Mouse (Mus musculus) heart, embryonic 16.5 days (tissue): ENCODE measurements around the gene Insyn1. TPM values are rescaled to one million over a fixed set of nuclear protein-coding genes. Genes with fewer than 3 reads are reported as not detected.

Source experiments
- ATAC-seq: fragments of 200-750 bp; cut with Nextera tagmentation; replicated peaks from 2 replicates; pipeline ENCODE4 v1.8.0; 2017; ENCODE audit warnings: moderate number of reproducible peaks; ENCODE audit not compliant: insufficient read depth, low FRiP score; ENCODE audit errors: extremely low read depth
- H3K27ac ChIP-seq: fragments of 300-500 bp; sonication (generic); 2 replicates; pipeline ENCODE4 v1.5.1; 2014; ENCODE audit warnings: mild to moderate bottlenecking, low read length, control low read depth, moderate library complexity
- H3K27me3 ChIP-seq: fragments of 300-500 bp; sonication (generic); 2 replicates; pipeline ENCODE4 v1.6.1; 2014; ENCODE audit warnings: low read length, mixed read lengths; ENCODE audit not compliant: control insufficient read depth, insufficient read depth
- H3K36me3 ChIP-seq: fragments of 300-500 bp; sonication (generic); 2 replicates; pipeline ENCODE4 v1.6.1; 2014; ENCODE audit not compliant: control insufficient read depth, insufficient read depth
- H3K4me1 ChIP-seq: fragments of 300-500 bp; sonication (generic); 2 replicates; pipeline ENCODE4 v1.6.1; 2014; ENCODE audit warnings: low read length, mixed read lengths; ENCODE audit not compliant: control insufficient read depth, insufficient read depth
- H3K4me2 ChIP-seq: fragments of 300-500 bp; sonication (generic); 2 replicates; pipeline ENCODE4 v1.6.1; 2014; ENCODE audit warnings: low read depth, mild to moderate bottlenecking, control low read depth, low read length
- H3K4me3 ChIP-seq: fragments of 300-500 bp; sonication (generic); 2 replicates; pipeline ENCODE4 v1.5.1; 2014; ENCODE audit warnings: mild to moderate bottlenecking, control low read depth, low read length
- H3K9ac ChIP-seq: fragments of 300-500 bp; sonication (generic); 2 replicates; pipeline ENCODE4 v1.6.1; 2014; ENCODE audit warnings: low read length, control low read depth
- H3K9me3 ChIP-seq: fragments of 300-500 bp; sonication (generic); replicated peaks from 2 replicates; pipeline ENCODE4 v1.6.1; 2016; ENCODE audit warnings: low read length; ENCODE audit not compliant: control insufficient read depth
- WGBS: fragments of 180-500 bp; shearing (Covaris S2); extraction: QIAGEN DNeasy Blood & Tissue Kit; methylation state at CpG from one replicate; pipeline ENCODE4 v1.1.7; 2014; 5-methylcytosine and 5-hydroxymethylcytosine counted together
- polyA plus RNA-seq: library from polyadenylated mRNA; unstranded; fragments of >200 nt; fragmentation: Nextera tagmentation; extraction: Ambion mirVana; gene quantifications from 2 replicates; pipeline ENCODE4 v1.2.1, GENCODE M21; 2015

The Insyn1 gene
- polyA plus RNA-seq, 1 experiment from 2014 or later = 0.54 TPM

DNA sequence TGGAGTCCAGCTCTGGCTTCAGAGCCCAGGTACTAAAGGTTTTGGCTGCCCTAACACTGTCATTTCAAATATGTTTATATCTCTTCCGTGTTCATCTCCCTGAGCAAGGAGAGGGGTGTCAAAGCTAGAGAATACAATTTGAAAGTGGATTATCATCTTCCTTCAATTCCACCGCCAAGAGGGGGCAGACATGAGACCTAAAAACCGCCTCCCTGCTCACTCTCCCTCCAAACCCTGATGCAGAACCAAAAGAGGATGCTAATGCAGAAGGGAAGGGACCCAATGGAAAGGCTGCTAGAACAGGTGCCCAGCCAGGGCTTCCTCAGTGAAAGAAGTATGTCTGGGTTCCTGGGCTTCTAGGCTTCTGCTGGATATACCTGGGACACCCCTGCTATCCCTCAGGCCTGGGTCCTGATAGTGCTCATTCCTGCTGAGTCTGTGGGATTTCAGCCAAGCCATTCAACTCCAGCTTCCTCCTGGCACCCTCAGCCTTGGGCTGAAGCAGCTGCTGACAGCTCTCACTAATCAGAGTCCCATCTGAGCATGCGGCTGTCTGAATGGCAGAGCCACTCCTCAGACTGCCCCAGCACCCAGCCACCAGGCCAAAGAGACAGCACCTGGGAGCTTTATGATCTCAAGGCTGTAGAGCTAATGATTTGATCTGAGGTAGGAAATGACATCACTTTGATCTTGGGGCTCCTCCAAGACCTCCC, 8.2 kb downstream of the Insyn1 start:
- no peaks in the 10 kb centered on the region for H3K4me1 ChIP-seq
- no peaks in the 10 kb centered on the region for H3K36me3 ChIP-seq
- 20% methylated on average over 4 of the region's 4 CpGs for WGBS
- H3K27me3 ChIP-seq = peaks cover 4% of the 10 kb centered on the region; the same call in 1 of the 2 replicates
- H3K4me2 ChIP-seq = no peak overlapping the region
- no peak overlapping the region for H3K27ac ChIP-seq
- no peak overlapping the region for H3K9ac ChIP-seq
- H3K9me3 ChIP-seq = no peaks in the 10 kb centered on the region
- H3K4me3 ChIP-seq = no peak overlapping the region
- ATAC-seq = no peak; the same call in 1 of the 2 replicates

DNA sequence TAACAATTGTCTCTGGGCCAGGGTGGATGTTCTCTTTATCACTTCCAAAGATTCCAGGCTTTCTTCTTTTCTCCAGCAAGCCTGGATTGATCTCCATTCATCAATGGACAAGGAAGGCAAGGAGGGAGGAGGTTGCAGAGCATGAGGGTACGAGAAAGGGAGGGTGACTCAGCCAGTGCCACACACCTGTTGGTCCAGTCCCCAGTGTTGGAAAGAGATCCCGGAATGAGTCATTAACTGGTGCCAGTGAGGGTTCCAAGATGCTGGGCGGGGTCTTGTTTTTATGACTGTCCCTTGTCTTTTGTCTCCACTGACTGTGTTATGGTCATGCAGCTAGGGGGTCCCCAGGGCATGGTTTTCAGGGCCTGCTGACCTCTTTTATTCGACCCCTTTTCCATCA, 9.5 kb downstream of the Insyn1 start:
- Histone ChIP-seq H3K27me3 (0 out of 2 replicates have a peak, but pooled peaks cover 3% of the 10 kb centered on the region), H3K36me3 (no peaks in the 10 kb centered on the region), H3K4me2 (no peak overlapping the region), H3K9ac (no peak overlapping the region), H3K4me3 (no peak overlapping the region), H3K4me1 (no peaks in the 10 kb centered on the region), H3K9me3 (no peaks in the 10 kb centered on the region), H3K27ac (no peak overlapping the region)
- ATAC-seq = no peak
- 73% methylated on average over 4 of the region's 4 CpGs for WGBS

DNA sequence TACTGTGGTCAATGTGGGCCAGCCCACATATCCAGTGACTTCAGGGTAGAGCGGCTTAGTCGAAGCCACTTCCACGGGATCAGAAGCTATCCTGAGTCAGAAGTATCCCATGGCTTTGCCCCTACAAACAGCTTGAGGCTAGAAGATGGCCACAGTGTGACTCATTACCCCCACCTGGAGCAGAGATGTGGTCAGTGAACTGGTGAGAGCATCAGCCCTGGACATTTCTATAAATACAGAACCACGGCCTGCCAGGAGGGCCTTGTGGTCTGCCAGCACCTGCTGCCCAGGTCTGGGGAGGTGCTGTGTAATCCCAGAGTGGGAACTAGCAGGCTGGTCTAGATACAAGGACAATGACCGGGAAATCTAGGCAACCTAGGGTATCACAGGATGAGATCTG, 12.5 kb downstream of the Insyn1 start:
- Histone ChIP-seq H3K36me3 (no peaks in the 10 kb centered on the region), H3K27ac (no peak overlapping the region), H3K9me3 (no peaks in the 10 kb centered on the region), H3K9ac (no peak overlapping the region), H3K27me3 (no peaks in the 10 kb centered on the region), H3K4me3 (no peak overlapping the region), H3K4me1 (no peaks in the 10 kb centered on the region), H3K4me2 (no peak overlapping the region)
- ATAC-seq = no peak
- WGBS = 77% methylated on average over 5 of the region's 5 CpGs

DNA sequence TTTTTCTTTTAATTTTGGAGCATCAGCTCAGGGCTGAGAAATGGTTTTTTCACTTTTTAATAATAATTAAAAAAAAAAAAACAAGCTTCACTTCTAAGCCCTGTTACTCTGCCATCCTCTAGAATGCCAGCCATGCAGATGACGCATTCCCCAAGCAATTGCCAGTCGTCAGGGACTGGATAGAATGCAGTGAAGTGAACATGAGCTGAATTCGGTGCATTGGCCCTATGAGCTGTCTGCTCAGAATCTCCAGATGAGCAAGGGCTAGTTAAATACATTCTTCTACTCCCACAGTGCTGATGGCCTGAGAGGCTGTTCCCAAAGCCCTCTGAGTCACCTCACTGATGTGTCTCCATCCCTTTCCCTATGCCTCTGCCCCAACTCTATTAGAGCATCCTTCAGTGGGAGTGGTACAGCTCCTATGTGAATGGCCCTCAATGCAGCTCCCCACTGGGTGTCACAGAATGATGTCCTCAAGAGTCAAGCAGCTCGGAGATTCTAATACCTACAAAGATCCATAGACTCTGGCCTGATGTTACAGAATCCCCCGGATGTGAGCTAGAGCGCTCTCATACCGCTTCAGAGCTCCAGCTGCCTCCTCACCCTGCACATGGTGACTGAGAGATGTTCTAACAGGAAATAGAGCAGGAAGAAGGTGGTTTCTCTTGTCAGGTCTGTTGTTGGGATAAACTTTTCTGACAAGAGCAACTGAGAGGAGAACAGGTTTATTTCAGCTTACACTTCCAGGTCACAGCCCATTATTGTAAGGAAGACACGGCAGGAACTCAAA, 19.0 kb downstream of the Insyn1 start:
- Histone ChIP-seq H3K4me1 (no peaks in the 10 kb centered on the region), H3K4me3 (no peak overlapping the region), H3K4me2 (no peak overlapping the region), H3K27me3 (no peaks in the 10 kb centered on the region; the same call in 1 of the 2 replicates), H3K27ac (no peak overlapping the region), H3K9me3 (no peaks in the 10 kb centered on the region), H3K9ac (no peak overlapping the region), H3K36me3 (no peaks in the 10 kb centered on the region)
- no peak for ATAC-seq
- WGBS = 66% methylated on average over 8 of the region's 8 CpGs

DNA sequence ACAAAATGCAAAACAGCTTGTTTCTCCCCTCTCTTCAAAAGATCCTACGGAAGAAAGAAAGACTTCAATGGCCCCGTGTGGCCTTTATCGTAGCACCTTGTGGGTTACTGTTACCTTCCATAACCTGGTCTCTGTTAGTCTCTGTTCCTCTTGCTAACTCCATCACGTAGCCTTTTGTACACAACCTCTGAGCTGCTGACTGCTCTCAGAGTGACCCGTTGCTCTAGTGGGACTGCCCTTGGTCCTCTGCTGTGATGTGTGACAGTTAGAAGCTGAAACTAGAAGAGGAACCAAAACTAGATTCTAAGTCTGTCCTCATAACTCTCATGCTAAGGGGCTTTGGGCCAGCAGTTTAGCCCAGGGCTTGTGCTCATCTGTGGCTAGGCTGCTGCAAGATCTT, 22.0 kb downstream of the Insyn1 start:
- Histone ChIP-seq H3K9ac (no peak overlapping the region), H3K27me3 (no peaks in the 10 kb centered on the region; the same call in 1 of the 2 replicates), H3K27ac (no peak overlapping the region), H3K36me3 (no peaks in the 10 kb centered on the region), H3K4me2 (no peak overlapping the region), H3K4me3 (no peak overlapping the region), H3K9me3 (no peaks in the 10 kb centered on the region), H3K4me1 (no peaks in the 10 kb centered on the region; the same call in 1 of the 2 replicates)
- 80% methylated on average over 5 of the region's 5 CpGs for WGBS
- ATAC-seq = no peak

DNA sequence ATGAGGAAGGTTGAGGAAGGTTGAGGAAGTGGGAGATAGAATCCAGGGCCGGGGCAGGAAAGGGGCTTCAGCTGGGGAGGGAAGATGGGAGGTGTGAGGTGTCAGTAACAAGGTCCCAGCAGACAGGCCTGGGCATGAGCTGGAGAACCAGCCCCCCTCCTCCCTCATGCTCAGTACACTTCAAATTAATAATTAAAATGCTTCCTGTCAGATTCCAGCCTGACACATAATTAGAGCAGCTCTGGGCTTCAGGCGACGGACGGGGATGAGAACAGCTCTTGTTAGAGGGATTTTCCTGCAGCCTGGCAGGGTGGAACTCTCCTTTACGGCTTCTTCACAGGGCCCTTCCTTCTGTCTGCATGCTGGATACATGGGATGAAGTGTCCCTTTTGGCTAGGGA, 25.3 kb downstream of the Insyn1 start:
- H3K4me1 ChIP-seq = no peaks in the 10 kb centered on the region; the same call in 1 of the 2 replicates
- no peaks in the 10 kb centered on the region for H3K36me3 ChIP-seq
- no peaks in the 10 kb centered on the region for H3K9me3 ChIP-seq
- ATAC-seq = no peak
- H3K27ac ChIP-seq = no peak overlapping the region
- no peak overlapping the region for H3K4me2 ChIP-seq
- H3K9ac ChIP-seq = no peak overlapping the region
- no peak overlapping the region for H3K4me3 ChIP-seq
- H3K27me3 ChIP-seq = no peaks in the 10 kb centered on the region
- WGBS = 47% methylated on average over 5 of the region's 5 CpGs

DNA sequence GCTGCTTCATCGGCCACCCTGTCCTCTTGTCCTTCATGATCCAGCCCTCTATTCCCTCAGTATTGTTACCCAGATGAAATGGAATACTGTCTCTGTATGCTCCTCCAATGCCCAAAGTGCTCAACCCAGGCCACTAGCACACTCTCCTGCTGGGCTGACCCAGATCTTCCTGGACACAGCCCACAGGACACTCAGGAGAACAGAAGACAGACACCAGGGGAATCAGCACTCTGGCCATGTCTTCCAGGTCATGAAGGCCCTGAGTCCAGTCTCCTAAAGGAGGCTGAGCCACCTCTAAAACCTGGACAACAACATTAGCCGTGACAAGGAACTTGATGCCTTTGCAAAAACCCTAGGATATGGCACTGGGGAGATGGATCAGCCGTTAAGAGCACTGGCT, 28.1 kb downstream of the Insyn1 start:
- no peak overlapping the region for H3K4me3 ChIP-seq
- WGBS = 88% methylated on average over 3 of the region's 3 CpGs
- no peak overlapping the region for H3K4me2 ChIP-seq
- H3K9me3 ChIP-seq = no peaks in the 10 kb centered on the region
- no peak overlapping the region for H3K27ac ChIP-seq
- H3K27me3 ChIP-seq = no peaks in the 10 kb centered on the region
- H3K36me3 ChIP-seq = no peaks in the 10 kb centered on the region
- ATAC-seq = no peak
- H3K4me1 ChIP-seq = peaks cover 12% of the 10 kb centered on the region
- no peak overlapping the region for H3K9ac ChIP-seq

DNA sequence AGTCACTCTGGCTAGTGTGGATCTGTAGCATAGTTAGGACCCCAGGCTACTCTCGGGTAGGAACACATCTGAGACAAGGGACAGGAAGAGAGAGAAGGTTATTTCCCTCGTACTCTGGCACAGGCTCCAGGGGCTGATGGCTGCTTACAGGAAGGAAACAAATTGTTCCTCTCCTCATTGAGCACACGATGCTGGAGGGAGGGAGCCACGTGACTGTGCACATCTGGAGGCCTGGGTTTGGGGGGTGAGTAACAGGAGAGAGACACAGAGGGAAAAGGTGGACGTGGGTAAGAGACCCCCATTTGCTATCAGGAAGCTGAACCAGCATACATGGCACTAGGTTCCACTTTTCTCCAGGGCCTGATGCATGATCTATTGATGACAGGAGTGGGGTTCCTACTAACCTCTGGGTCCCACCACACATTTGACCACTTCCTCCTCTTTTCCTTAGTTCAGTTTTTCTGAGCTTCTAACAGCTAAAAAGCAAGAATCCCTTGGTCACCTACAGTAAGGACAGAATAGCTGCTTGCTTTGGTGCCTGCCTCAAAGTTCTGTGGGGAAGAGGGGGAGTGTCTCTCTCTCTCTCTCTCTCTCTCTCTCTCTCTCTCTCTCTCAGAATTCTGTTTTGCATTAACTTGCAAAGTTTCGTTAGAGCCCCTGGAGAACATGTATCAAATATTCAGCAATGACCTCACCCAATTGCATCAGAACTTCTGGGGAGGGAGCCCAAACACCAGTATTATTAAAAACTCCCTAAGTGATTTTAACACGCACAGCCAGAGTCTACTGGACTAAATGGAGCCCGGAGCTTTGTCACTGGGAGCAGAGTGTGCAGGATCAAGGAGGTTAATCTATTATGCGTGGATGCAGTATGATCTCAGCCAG, 29.7 kb downstream of the Insyn1 start:
- Histone ChIP-seq H3K4me3 (no peak overlapping the region), H3K9me3 (no peaks in the 10 kb centered on the region), H3K4me2 (no peak overlapping the region), H3K9ac (no peak overlapping the region), H3K36me3 (no peaks in the 10 kb centered on the region), H3K27me3 (no peaks in the 10 kb centered on the region), H3K4me1 (peaks cover 20% of the 10 kb centered on the region), H3K27ac (peak overlapping the region; percentile 2; the same call in 1 of the 2 replicates)
- 38% methylated on average over 9 of the region's 9 CpGs for WGBS
- ATAC-seq = no peak
